Mouse (Mus musculus): ENCODE data around the gene Shisal2a.
"Not testable (repeated sequence)": the region's sequence is repeated elsewhere in the genome, so short reads cannot be mapped to it uniquely, and the experiment has no call there.

The Shisal2a gene

GRCm38 (mm10) chr4:108371421-108371820 is 11.7 kb downstream of the Shisal2a start:
- DNase-seq: no peak

DNA sequence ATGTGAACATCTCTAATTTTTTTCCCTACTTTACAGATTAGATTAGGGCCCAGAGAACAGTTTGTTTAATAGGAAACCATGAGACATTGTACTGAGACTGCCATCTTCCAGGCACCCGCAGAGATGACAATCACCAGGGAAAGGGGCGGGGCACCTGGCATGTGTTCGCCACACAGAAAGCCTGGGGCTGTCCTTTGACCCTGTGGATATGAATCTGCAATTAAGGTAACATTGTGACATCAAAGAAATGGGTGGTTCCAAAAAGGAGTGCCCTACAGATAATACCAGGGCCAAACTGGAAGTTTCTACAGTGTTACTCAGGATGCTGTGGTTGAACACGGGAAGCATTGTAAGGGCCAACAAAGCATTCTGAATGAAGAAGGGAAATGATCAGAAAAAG is 12.7 kb downstream of the Shisal2a start:
- DNase-seq: no peak

DNA sequence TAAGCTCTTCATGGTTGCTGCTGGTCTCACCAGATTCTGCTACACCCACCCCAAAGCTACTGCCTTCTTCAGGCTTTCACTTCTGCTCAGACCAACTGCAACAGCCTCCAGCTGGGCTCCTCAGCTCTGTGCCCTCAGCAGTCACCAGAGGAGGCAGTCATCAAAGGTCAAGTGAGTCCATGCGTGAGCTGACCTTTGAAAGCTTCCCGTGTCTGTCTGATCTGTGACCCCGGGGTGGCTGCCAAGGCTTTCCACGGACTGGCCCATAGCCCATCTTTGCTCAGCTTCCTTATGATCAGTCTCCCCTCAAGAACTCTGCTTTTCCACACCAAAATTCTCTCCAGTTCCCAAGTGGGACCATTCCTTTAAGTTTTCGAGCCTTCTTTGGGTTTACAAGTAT is 13.9 kb downstream of the Shisal2a start:
- no peak for DNase-seq

DNA sequence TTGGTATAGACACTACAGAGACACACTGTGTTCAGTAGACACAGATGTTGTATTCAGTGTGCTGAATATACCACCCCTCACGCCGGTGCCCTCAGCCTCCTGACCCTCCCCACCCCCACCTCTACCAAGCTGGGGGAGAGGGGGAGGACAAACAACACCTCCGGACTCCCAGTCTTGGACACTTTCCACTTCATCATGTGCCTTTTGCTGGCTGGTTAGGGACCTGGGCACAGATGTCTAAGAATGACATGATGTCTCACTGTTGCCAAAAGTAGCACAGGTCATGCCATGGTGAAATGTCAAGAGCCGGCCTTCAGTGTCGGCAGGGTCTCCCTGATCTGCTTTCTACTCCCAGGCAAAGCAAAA is 19.1 kb downstream of the Shisal2a start:
- DNase-seq: no peak

DNA sequence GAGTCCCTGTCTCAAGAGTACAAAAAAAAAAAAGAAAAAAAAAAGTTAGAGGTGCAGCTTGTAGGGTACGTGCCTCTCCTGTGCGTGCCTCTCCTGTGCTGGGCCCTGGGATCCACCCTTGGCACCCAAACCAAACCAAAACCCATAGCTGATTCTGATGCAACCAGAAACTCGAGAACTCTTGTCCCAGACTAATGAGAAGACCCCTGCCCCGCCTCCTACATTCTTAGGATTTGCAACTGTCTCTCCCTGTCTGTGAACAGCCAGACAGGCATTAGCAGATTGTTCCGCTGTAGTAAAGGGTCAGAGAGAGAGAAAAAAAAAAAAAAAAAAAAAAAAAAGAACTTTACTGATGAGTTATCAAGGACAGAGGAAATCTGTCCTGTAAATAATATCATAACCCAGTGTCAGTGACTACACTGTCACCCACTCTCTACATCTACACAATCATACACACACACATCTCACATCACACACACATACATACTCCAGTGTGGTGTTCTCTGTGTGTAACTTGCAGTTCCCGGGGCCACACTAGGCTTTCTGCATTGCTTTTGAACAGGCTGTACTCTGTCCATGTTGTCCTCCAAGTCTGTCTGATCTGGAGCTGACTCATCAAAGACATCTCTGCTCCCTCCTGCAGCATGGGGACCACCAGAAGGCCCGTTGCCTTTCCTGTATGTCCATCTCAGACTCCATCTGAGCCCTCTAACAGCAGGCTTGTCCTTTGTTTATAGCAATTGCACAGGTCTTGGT is 19.6 kb downstream of the Shisal2a start:
- peak; percentile 28 for DNase-seq

- DNase-seq: peak; percentile 61
Observed at GRCm38 (mm10) chr4:108362321-108363261, 20.6 kb downstream of the Shisal2a start.

- peak; percentile 80 for DNase-seq
Observed at GRCm38 (mm10) chr4:108360136-108361055, 22.8 kb downstream of the Shisal2a start.

DNA sequence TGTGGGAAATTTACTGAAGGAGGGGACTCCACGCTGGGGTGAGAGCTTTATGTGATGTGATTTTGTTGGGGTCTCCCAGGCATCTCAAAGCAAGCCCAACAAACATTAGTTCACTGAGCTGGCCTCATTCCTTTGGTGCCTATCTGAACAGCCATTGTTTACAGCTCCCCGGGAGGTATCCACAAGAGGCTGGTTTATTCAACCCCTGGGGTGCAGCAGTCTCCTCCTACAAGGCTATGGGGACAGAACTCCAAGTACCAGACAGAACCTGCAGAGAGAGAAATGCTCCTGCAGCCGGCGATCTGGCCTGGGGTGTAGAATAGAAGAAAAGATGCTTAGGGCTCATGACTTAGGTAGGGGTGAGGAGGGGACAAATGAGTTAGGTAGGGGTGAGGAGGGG is 24.7 kb downstream of the Shisal2a start:
- DNase-seq: no peak

- no peak for DNase-seq
Observed at GRCm38 (mm10) chr4:108357458-108357857, 25.7 kb downstream of the Shisal2a start.

DNA sequence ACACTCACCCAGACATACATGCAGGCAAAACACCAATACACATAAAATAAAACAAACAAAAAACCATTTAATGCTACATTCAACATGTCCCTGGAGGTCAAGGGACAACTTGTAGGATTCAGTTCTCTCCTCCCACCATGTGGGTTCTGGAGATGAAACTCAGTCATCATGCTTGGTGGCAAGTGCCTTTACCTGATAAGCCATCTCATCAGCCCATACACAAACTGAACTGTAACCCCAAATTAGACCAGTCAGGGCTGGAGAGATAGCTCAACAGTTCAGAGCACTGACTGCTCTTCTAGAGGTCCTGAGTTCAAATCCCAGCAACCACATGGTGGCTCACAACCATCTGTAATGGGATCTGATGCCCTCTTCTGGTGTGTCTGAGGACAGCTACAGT is 29.6 kb downstream of the Shisal2a start:
- not testable (repeated sequence) for DNase-seq

DNA sequence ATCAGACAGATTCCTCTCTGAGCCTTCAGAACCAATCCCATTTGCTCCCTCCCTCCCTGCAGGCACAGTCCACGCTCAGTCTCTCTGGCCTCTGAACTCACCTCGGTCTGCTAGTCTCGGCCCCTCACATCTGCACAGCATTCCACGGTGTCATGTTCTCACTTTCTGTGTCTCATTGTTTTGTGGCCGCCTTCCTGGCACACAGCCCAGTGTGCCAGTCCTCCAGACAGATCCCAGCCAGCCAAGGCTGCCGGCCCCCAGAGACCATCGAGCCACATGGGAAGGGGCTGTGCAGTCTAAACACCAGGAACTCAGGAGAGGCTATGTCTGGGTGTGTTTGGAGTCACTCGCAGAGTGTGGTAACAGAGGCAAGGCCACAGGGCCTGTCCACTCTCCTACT is 32.3 kb downstream of the Shisal2a start:
- DNase-seq: peak; percentile 37

DNA sequence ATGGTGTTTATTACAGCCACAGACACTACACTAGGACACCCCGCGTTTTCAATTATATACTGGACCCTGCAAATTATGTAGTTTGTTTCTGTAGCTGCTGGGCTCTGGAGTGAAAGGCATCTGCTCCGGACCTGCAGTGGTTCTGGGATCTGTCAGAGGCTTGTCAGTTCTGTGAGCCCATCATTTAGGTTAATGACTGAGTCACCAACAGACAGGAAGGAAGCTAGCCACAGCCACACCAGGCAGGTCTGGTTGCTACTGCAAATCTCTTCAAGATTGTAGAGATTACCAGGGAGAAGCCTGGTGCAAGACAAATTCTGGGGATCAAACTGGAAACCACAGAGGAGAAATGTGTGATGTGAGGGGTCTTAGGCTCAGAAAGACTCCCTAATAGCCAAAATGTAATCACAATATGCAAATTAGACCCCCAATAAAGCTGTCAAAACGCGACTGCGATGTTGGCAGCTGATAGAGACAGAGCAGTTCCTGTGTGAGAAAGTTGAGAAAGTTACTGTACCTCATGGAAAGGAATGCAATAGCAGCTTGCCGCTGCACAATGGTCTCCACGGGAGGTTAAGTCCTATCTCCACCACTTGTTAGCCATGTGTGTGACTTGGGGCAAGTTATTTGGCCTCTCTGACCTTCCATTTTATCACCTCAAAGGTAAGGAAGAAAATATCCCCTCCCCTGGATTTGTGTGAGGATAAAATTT is 33.2 kb downstream of the Shisal2a start:
- DNase-seq: no peak

DNA sequence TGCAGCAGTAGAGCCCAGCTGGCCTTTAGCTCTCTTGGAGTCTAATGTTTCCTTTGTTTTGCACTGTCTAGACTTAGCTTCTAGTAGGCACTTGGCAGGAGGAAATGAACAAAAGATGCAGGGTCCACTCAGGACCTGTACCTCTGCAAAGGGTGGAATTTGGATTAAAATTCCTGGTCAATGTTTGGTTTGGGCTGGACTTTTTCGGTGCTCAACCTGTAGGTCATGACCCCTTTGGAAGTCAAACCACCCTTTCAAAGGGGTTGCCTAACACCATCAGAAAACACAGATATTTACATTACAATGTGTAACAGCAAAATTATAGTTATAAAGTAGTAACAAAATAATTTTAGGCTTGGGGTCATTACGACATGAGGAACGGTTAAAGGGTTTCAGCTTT is 34.1 kb downstream of the Shisal2a start:
- DNase-seq: no peak

GRCm38 (mm10) chr4:108348256-108348875 is 34.8 kb downstream of the Shisal2a start:
- DNase-seq: no peak

- DNase-seq: no peak
Observed at GRCm38 (mm10) chr4:108347111-108347510, 36.0 kb downstream of the Shisal2a start.

- DNase-seq: no peak
Observed at GRCm38 (mm10) chr4:108345826-108346225, 37.3 kb downstream of the Shisal2a start.

DNA sequence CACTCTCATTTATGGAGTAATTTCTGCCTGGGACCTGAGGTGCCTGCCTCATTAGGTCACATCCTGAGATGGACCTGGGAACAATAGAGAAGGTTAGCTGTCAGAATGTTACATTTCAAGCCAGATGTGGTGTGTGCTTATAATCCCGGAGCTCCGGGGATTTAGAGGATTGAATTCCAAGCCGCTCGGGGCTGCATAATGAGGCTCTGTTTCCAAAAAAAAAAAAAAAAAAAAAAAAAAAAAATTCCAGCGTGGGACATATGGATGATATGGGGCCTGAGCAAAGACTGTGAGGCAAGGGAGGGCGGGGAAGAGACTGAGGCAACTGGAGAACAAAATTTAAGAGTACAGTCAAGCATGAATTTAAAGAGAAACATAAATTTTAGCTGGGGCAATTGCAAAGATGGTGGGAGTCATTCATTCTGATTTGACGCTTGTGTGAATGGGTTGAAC is 38.5 kb downstream of the Shisal2a start:
- no peak for DNase-seq

GRCm38 (mm10) chr4:108339277-108339690 is 43.9 kb downstream of the Shisal2a start:
- peak; percentile 41 for DNase-seq

GRCm38 (mm10) chr4:108338811-108339210 is 44.3 kb downstream of the Shisal2a start:
- no peak for DNase-seq

DNA sequence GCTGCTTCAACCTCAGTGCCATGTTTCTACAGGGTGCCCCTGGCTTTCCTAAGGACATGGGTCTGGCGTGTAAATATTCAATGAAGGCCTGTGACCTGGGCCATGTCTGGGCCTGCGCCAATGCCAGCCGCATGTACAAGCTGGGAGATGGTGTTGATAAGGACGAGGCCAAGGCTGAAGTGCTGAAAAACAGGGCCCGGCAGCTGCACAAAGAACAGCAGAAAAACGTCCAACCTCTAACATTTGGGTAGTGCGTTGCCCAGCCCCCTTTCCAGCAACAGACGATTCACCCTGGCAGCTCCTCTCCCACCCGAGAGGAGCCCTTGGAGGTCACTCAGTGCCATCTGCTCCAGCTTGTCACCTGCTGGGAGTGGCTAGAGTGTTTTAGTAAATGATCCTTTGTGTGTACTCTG is 44.8 kb downstream of the Shisal2a start:
- DNase-seq: no peak

- no peak for DNase-seq
Observed at GRCm38 (mm10) chr4:108337817-108338216, 45.3 kb downstream of the Shisal2a start.

GRCm38 (mm10) chr4:108336765-108337164 is 46.4 kb downstream of the Shisal2a start:
- DNase-seq: no peak
